Mouse (Mus musculus) bone marrow, adult 2 months (tissue): ENCODE measurements around the gene Atp1a2. TPM values are rescaled to one million over a fixed set of nuclear protein-coding genes. Genes with fewer than 3 reads are reported as not detected.

ENCODE experiments used
- H3K27ac ChIP-seq: fragments of 200-500 bp; 2 replicates; pipeline ENCODE4 v1.5.1; 2012; ENCODE audit warnings: low read depth, mild to moderate bottlenecking, control low read depth, inconsistent platforms, low read length; ENCODE audit not compliant: control insufficient read depth, poor library complexity, insufficient read depth
- H3K4me1 ChIP-seq: fragments of 200-500 bp; 2 replicates; pipeline ENCODE4 v1.6.1; 2011; ENCODE audit warnings: low read length; ENCODE audit not compliant: control insufficient read depth, insufficient read depth
- H3K4me3 ChIP-seq: fragments of 200-500 bp; replicated peaks from 2 replicates; pipeline ENCODE3; 2011; ENCODE audit warnings: mild to moderate bottlenecking, low read depth, low read length, control low read depth; ENCODE audit not compliant: control insufficient read depth
- CTCF ChIP-seq: fragments of 200-500 bp; IDR thresholded peaks from 2 replicates; pipeline ENCODE4 v1.5.1; 2011; ENCODE audit warnings: low read length, control low read depth; ENCODE audit not compliant: control insufficient read depth, insufficient read depth
- POLR2A ChIP-seq: fragments of 200-500 bp; IDR thresholded peaks from 2 replicates; pipeline ENCODE4 v1.6.1; 2011; ENCODE audit warnings: low read depth, mild to moderate bottlenecking, control low read depth, low read length, borderline replicate concordance; ENCODE audit not compliant: control insufficient read depth
- WGBS: fragments of 180-500 bp; shearing (Covaris S2); methylation state at CpG from one replicate; pipeline ENCODE4 v1.1.7; 2018; 5-methylcytosine and 5-hydroxymethylcytosine counted together
- polyA plus RNA-seq: library from polyadenylated mRNA; stranded (reverse); fragments of >200 nt; gene quantifications from 2 replicates; pipeline ENCODE4 v1.2.4, GENCODE M21; 2011; ENCODE audit warnings: low replicate concordance; ENCODE audit not compliant: missing spikeins, insufficient read depth, insufficient read length

Atp1a2 gene
- polyA plus RNA-seq, 1 experiment, result 2.9 TPM

DNA sequence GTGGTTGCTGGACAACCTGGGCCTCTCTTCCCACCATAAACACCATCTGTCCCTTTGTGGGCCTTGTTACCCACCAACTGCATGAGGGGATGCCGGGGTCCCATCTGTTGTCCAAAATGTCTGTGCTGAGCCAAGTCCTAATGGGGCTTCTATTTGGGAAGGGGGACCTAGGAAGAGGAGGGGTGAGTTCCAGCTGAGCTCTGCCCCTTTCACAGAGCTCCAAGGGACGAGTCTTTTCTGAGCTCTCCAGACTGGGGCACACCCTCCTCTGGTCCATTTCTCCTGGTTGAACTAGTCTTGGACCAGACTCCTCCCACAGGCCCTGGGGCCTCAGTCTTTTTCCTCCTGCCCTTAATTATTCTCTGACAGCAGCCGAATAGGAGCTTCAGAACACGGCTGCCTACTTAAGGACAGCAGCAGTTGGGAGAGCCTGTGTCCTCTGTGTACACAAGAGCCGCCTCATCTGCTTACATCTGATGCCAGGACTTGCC lies 22.1 kb upstream of the Atp1a2 start:
- TF ChIP-seq CTCF, result no peak
- no peak for TF ChIP-seq POLR2A
- no peak overlapping the region for H3K4me3 ChIP-seq
- H3K27ac ChIP-seq, result no peak overlapping the region
- WGBS, result 73% methylated on average over 5 of the region's 5 CpGs
- H3K4me1 ChIP-seq, result no peaks in the 10 kb centered on the region

DNA sequence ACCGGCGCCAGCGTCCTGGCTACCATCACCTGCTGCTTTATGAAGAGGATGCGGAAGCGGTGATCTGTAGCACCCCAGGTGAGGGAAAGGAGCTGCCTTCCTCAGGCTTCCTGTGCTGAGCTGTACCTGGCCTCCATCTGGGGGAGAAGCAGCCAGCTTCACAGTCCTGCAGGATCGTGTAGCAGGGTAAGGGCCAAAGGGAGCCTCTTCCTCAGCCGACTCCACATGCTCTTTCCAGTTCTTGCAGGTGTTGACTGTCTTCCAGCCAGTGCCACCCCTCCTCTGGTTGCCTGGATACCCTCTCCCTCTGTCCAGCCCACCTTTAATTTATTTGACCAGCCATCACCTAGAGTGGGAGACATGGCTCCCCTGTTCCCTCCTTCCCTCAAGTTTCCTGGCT lies 21.5 kb upstream of the Atp1a2 start:
- H3K4me1 ChIP-seq, result no peaks in the 10 kb centered on the region
- no peak overlapping the region for H3K27ac ChIP-seq
- WGBS, result 89% methylated on average over 7 of the region's 7 CpGs
- H3K4me3 ChIP-seq, result no peak overlapping the region
- no peak for TF ChIP-seq POLR2A
- TF ChIP-seq CTCF, result no peak

DNA sequence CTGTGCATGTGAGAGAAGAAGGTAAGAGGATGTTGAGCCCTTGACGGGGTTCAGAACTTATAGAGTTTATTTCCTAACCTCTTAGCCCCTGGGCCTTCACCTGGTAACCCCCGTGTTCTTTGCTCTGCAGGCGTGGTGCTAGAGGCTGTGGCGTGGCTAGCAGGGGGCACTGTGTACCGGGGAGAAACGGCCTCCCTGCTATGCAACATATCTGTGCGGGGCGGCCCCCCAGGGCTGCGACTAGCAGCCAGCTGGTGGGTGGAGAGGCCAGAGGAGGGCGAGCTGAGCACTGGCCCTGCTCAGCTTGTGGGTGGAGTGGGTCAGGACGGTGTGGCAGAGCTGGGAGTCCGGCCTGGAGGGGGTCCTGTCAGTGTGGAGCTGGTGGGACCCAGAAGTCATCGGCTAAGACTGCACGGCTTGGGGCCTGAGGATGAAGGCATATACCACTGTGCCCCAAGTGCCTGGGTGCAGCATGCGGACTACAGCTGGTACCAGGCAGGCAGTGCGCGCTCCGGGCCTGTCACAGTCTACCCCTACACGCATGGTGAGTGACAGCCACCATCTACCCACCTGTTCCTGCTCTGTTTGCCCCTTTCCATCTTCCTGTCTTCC lies 20.7 kb upstream of the Atp1a2 start:
- no peak for TF ChIP-seq POLR2A
- no peak for TF ChIP-seq CTCF
- Histone ChIP-seq H3K4me1 (no peaks in the 10 kb centered on the region), H3K27ac (no peak overlapping the region), H3K4me3 (no peak overlapping the region)
- WGBS, result 93% methylated on average over 19 of the region's 19 CpGs

DNA sequence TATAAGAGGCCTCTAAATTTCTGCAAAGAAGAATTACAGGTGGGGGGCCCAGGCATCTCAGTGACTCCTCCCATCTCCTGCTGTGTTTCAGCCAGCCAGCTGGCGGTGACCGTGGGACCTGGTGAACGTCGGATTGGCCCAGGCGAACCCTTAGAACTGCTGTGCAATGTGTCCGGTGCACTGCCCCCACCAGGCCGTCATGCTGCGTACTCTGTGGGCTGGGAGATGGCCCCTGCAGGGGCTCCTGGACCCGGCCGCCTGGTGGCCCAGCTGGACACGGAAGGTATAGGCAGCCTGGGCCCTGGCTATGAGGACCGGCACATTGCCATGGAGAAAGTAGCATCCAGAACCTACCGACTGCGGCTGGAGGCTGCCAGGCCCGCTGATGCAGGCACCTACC lies 20.1 kb upstream of the Atp1a2 start:
- WGBS, result 89% methylated on average over 15 of the region's 15 CpGs
- Histone ChIP-seq H3K4me3 (no peak overlapping the region), H3K4me1 (peaks cover 3% of the 10 kb centered on the region; the same call in 1 of the 2 replicates), H3K27ac (no peak overlapping the region)
- TF ChIP-seq CTCF (no peak), POLR2A (no peak)

DNA sequence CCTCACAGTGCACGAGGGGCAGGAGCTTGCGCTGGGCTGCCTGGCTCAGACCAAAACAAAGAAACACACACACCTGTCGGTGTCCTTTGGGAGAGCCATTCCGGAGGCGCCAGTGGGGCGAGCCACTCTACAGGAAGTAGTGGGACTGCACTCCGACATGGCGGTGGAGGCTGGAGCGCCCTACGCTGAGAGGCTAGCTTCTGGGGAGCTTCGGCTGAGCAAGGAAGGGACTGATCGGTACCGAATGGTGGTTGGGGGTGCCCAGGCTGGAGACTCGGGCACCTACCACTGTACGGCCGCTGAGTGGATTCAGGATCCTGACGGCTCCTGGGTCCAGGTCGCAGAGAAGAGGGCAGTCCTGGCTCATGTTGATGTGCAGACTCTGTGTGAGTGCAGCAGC lies 19.6 kb upstream of the Atp1a2 start:
- Histone ChIP-seq H3K4me3 (no peak overlapping the region), H3K27ac (no peak overlapping the region), H3K4me1 (peaks cover 3% of the 10 kb centered on the region; the same call in 1 of the 2 replicates)
- TF ChIP-seq CTCF (no peak), POLR2A (no peak)
- WGBS, result 88% methylated on average over 18 of the region's 18 CpGs

DNA sequence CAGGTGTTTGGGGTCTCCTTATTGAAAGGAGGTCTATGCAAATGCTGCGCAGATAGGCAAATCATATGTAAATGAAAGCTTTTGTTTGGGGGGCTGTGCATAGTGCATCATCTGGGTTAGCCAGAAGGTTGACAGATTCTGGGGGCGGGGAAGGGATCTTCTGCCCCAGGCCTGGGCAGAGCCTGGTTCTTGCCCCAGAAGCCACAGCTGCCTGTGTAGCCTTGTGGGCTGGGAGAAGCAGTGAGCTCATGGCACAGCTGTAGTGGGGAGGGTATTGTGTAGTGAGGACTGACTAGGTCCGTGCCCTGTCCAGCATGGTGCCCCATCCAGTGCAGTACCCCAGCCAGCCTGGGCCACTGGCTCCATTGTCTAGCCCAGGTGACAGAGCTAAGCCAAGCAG lies 17.0 kb upstream of the Atp1a2 start:
- Histone ChIP-seq H3K27ac (no peak overlapping the region), H3K4me1 (peaks cover 3% of the 10 kb centered on the region; the same call in 1 of the 2 replicates), H3K4me3 (no peak overlapping the region)
- TF ChIP-seq POLR2A (no peak), CTCF (no peak)
- WGBS, result 89% methylated on average over 3 of the region's 3 CpGs

DNA sequence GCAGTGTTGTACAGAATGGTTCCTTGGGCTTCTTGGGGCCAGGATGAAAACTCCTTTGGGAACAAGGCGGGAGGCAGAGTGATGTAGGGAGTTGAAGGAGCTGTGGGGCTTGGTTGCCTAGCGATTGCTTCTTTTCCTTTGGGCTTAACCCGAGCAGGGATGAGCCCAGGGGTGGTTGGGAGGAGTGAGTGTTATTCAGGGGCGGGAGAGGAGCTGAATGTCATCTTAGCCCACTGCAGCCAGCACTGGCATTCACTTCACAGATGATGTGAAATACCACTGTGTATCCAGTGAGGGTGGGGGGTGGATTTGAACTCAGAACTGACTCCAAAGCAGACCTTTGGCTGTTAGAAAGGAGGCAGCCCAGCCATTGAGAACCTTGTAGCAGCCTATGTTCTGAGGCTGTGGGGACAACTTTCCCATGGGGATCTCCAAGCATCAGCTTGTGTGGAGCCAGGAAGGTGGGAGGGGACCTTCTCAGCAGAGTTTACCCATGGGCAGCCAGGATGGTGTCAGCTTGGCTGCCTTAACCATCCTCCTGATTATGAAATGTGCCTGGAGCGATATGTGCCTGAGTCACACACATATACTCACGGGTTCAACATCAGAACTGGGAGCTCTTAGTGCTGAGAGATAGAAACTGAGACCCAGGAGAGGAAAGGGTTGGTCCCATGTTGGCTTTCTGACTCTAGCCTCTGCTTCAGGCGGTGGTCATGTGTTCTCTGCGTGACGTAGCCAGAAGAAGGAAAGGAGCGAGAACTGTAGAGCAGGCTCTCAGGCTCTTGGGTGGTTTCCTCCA lies 15.9 kb upstream of the Atp1a2 start:
- H3K27ac ChIP-seq, result no peak overlapping the region
- H3K4me3 ChIP-seq, result no peak overlapping the region
- WGBS, result 78% methylated on average over 10 of the region's 10 CpGs
- H3K4me1 ChIP-seq, result peaks cover 3% of the 10 kb centered on the region; the same call in 1 of the 2 replicates
- TF ChIP-seq CTCF, result no peak
- TF ChIP-seq POLR2A, result no peak

DNA sequence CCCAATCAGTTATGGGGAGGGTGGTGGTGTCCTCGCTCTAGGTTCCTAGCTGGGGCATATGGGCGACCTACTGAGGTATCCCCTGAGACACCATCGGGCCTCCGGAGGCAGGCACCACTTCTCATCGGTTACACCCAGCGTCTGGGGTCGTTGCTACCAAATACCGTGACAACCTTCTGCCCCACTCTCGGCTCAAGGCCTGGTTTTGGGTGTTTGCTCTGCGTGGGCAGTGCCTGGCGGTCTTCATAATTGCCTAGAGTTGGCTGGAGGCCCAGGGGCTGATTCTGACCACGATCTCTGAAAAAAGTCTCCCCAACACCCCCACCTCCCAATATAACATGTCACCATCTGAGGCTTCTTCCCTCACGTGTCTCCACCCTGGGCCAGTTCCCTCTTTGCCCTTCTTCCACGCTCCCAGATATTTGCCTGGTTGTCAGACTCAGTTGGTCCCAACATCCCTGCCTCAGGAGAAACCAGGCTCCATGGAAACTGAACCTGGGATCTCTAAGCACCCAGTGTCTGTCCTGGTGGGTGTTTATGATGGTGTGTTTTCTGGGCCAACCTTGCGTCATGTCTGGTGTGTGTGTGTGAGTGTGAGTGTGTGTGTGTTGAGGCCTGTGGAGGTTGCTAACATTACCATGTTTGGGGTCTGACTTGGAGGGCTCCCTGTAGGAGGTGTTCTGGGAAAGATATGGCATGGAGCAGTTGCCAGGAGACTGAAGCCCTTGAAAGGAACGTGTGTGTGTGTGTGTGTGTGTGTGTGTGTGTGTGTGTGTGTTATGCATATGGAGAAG lies 15.1 kb upstream of the Atp1a2 start:
- peaks cover 3% of the 10 kb centered on the region; the same call in 1 of the 2 replicates for H3K4me1 ChIP-seq
- WGBS, result 7% methylated on average over 16 of the region's 16 CpGs

More for the DNA sequence above, 15.1 kb upstream of the Atp1a2 start:
- H3K27ac ChIP-seq, result peak overlapping the region; percentile 62; the same call in 1 of the 2 replicates
- TF ChIP-seq CTCF, result no peak
- peak overlapping the region; percentile 87 for H3K4me3 ChIP-seq
